Mouse (Mus musculus) lung, adult 18-20 months (tissue): ENCODE results near the gene Nup98.

ENCODE experiments used
- DNase-seq, 2 experiments: peaks; one replicate each; pipeline ENCODE4 v3.0.0; 2022; ENCODE audit warnings: mixed read lengths in 2 of 2

Gene Nup98

GRCm38 (mm10) chr7:102116579-102117331 is 93.2 kb downstream of the Nup98 start, which contains the start of gene Chrna10:
Chrna10 (minus strand) TSS chr7:102116828.
- no peak for DNase-seq

GRCm38 (mm10) chr7:102113151-102113729 is 96.7 kb downstream of the Nup98 start:
- no peak for DNase-seq

GRCm38 (mm10) chr7:102109746-102110145 is 100.2 kb downstream of the Nup98 start:
- no peak for DNase-seq

GRCm38 (mm10) chr7:102109171-102109570 is 100.8 kb downstream of the Nup98 start, which contains the start of gene Art5:
Art5 (minus strand) TSS chr7:102109489.
- DNase-seq: no peak

GRCm38 (mm10) chr7:102108206-102108605 is 101.8 kb downstream of the Nup98 start:
- DNase-seq: no peak

- DNase-seq: no peak
These were observed 103.3 kb downstream of the Nup98 start for GRCm38 (mm10) chr7:102106700-102107141.

- peak in 1 of 2 experiments; percentile 22 for DNase-seq
These were observed 105.8 kb downstream of the Nup98 start for GRCm38 (mm10) chr7:102104126-102104525.

GRCm38 (mm10) chr7:102103555-102103954 is 106.4 kb downstream of the Nup98 start:
- DNase-seq: no peak

- no peak for DNase-seq
These were observed 107.3 kb downstream of the Nup98 start for GRCm38 (mm10) chr7:102102696-102103095.

- DNase-seq: no peak
These were observed 107.7 kb downstream of the Nup98 start for GRCm38 (mm10) chr7:102102241-102102640.

GRCm38 (mm10) chr7:102101487-102101886 is 108.5 kb downstream of the Nup98 start, which contains the start of gene Art1:
Art1 (plus strand) TSS chr7:102101743.
- no peak for DNase-seq

GRCm38 (mm10) chr7:102100868-102101267 is 109.1 kb downstream of the Nup98 start:
- DNase-seq: no peak

GRCm38 (mm10) chr7:102099760-102100661 is 110.0 kb downstream of the Nup98 start:
- DNase-seq: peak; percentile 22 to 49

GRCm38 (mm10) chr7:102087336-102087735 is 122.6 kb downstream of the Nup98 start:
- DNase-seq: no peak

GRCm38 (mm10) chr7:102084041-102084696 is 125.8 kb downstream of the Nup98 start:
- DNase-seq: no peak

- DNase-seq: no peak
These were observed 127.2 kb downstream of the Nup98 start, which contains the start of gene Trpc2 for GRCm38 (mm10) chr7:102082816-102083215. Trpc2 (plus strand) TSS chr7:102083116.

- DNase-seq: no peak
These were observed 128.2 kb downstream of the Nup98 start for GRCm38 (mm10) chr7:102081784-102082183.

GRCm38 (mm10) chr7:102080311-102080710 is 129.7 kb downstream of the Nup98 start:
- no peak for DNase-seq

GRCm38 (mm10) chr7:102078517-102078916 is 131.5 kb downstream of the Nup98 start:
- DNase-seq: peak in 1 of 2 experiments; percentile 17

- DNase-seq: no peak
These were observed 133.2 kb downstream of the Nup98 start for GRCm38 (mm10) chr7:102076714-102077296.
